Mouse (Mus musculus) lung, postnatal 0 days (tissue): Measurements from ENCODE around the gene Rex1bd.

Experiments
- CTCF ChIP-seq: IDR thresholded peaks from 2 replicates; pipeline ENCODE4 v1.5.1; 2016; ENCODE audit warnings: antibody characterized with exemption, mild to moderate bottlenecking
- EP300 ChIP-seq: IDR thresholded peaks from 2 replicates; pipeline ENCODE4 v1.6.1; 2016; ENCODE audit warnings: antibody characterized with exemption, mild to moderate bottlenecking, control low read depth

DNA sequence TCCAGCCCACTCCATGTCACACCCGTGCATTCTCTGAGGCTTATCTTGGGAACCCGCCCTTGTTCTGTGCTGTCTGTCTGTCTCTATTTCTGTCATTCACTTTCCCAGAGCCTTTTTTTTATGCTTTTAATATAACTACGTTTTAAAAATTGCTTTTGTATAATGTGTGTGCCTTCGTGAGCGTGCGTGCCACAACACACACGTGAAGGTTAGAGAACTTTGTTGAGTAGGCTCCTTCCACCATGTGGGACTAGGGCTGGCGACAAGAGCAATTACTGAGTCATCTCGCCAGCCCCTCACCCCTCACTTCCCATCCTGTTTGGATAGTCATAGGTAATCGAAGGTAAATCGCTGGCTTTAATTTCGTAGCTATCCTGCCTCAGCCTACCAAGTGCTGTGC lies 4.0 kb downstream of the Rex1bd start:
- TF ChIP-seq CTCF (no peak), EP300 (no peak)
